Mouse (Mus musculus) kidney, adult 2 months (tissue): Measurements from ENCODE around the gene Tesk2.

Source experiments
- CTCF ChIP-seq: fragments of 200-500 bp; conservative IDR thresholded peaks from 2 replicates; pipeline ENCODE4 v1.5.1; 2011; ENCODE audit warnings: low read depth, mild to moderate bottlenecking, control low read depth, low read length, moderate library complexity, mixed read lengths; ENCODE audit not compliant: insufficient read depth, insufficient read length
- POLR2A ChIP-seq: fragments of 200-500 bp; IDR thresholded peaks from one replicate; pipeline ENCODE4 v1.6.1; 2011; ENCODE audit warnings: low read depth, low read length, control low read depth

DNA sequence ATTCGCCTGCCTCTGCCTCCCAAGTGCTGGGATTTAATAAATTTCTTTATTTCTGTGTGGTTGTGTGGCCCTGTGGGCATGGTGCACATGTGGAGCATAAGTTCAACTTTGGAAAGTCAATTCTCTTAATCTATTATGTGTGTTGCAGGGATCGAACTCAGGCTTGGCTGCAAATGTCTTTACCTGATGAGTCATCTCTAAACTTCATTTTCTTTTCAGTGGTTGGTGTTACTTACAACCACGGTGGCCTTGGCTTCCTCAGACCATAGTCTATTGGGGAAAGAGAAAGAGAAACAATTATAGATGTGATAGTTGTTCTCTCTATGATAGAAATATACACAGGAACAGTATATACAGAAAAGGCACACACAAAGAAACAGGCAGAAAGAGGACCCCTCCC lies 44.7 kb upstream of the Tesk2 start:
- no peak for TF ChIP-seq POLR2A
- TF ChIP-seq CTCF: no peak
